Mouse (Mus musculus) thymus, postnatal 14 days (tissue): ENCODE data around the gene Meox1.

Experiments
- DNase-seq: peaks from one replicate; pipeline ENCODE4 v3.0.0; 2021

Meox1 gene

DNA sequence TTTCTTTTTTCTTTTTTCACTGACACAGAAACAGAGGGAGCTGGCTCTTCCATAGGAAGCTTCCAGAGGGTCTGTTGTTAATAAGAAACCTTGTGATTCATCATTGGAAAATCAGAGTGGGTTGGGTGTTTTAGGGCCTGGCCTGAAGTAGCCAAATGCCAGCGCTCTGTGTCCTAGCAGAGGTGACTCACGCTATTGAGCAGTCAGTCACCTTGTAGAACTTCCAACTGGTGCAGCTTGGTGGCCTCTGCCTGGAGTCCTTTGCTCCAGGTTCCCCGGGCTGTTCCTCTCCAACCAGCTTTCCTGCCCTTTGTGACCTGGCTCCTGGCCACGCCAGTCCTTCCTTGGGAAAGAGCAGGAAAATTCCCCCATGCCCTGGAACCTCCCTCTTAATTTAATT is 44.9 kb downstream of the Meox1 start:
- DNase-seq = no peak

DNA sequence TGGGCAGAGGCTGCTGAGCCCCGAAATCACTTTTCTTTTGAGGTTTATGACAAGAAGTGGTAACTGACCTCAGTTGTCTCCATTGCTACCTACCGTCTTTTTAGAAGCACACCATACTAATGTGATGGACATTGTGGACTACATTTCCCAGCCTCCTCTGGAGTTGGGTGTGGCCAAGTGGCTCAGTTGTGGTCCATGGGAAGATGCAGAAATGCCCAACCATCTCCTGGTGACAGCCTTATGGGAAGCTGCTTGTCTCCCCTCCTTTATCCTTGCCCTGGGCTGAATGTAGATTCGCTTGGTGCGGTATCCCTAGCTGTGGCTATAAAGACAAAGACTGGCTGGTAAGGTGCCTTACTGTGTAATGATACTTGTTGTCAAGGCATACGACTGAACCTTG is 46.7 kb downstream of the Meox1 start:
- no peak for DNase-seq

DNA sequence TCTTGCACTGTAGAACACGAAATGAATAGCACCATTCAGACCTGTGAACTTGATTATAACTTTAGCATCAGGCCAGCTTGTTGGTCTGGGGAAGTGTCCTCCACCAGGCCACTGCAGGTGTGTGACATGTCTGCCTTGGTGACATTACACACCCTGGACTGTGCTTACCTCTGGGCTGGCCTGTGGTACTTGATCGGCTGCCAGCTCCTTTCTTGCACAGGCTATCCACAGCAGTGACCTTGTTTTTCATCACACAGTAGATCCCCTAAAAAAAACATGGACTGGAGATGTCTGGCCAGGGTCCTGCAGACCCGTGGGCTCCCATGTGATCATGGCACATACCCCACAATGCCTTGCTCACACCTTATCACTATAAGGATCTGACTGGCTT is 51.4 kb downstream of the Meox1 start:
- DNase-seq = no peak

DNA sequence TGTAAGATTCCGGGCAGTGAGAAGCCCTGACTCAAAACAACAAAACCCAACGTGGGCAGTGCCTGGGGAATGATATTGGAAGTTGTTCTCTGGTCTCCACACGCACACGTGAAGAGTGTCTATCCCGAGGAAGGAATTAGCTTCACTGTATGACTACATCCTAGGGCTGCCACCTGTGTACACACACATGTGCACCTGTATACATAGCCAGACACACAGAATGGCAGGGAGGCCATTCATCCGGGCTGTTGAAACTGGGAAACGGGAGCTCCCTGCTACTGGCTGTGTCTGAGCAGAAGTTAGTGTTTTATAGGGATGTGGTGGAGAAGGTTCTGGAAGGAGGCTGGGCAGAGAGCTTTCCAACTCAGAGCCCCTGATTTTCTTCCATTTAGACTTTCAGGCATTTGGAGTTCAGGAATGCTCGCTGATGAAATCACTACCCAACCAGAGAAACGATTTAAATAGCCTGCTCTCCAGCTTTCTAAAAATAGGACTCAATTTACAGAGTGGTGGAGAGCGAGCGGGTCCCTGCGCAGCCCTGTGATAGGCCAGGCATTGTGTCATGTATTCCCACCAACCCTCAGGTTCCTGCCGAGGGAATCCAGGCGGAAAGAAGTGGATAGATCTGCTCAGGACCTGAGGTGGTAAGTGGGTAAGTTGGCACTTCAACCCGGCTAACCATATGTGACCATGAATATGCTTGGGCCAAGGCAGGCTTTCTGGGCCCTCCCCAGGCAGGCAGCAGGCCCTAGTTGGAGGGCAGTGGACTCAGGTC is 52.0 kb downstream of the Meox1 start:
- DNase-seq = no peak

DNA sequence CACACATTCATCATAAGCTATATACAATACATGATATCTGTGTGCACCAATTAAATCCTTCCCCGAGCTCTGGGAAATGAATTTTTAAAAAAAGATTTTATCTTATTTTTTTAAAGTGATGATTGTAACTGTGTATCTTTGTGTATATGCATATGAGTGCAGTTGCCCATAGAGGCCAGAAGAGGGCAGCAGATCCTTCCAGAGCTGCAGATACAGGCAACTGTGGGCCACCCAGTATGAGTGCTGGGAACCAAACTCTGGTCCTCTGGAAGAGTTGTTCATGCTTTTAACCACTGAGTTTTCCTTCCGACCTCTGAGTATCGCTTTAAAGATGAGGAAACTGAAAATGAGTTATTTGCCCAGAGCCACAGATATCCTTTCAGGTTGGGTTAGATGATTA is 53.8 kb downstream of the Meox1 start:
- no peak for DNase-seq

DNA sequence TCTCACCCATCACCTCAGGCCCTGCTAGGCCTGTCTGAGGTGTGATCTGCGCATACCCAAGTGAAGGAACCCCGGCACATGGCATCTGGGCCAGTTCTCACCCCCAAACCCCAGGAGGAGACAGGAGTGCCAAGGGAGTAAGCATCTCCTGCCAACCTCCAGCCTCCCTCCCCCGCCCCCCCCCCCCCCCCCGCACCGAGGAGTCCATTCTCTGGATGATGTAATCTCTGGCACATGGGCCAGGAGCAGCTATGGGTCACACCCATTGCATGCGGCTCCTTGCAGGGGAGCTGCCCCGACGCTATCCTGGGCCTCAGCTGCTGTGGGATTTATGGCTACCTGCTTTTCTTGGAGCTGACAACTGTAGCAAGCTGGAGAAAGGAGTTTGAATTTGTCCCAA is 54.7 kb downstream of the Meox1 start:
- no peak for DNase-seq

DNA sequence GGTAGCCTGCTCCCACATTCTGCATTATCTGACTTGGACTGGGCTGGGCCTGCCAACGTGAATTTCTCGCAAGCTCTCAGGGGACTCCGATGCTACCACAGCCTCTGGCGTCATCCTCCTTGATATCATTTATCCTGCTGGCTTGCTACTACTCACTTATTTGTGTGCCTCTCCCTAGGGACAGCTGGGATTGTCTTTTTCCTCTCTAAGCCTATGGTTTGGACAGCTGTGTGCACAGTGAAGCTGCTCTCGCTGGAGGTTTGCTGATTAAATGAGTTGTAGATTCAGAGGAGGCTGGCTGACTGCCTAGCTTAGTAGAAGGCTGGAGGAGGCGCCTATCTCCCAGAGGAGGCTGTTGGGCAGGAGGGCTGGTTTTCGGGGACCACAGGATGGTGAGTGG is 62.2 kb downstream of the Meox1 start:
- DNase-seq = no peak

DNA sequence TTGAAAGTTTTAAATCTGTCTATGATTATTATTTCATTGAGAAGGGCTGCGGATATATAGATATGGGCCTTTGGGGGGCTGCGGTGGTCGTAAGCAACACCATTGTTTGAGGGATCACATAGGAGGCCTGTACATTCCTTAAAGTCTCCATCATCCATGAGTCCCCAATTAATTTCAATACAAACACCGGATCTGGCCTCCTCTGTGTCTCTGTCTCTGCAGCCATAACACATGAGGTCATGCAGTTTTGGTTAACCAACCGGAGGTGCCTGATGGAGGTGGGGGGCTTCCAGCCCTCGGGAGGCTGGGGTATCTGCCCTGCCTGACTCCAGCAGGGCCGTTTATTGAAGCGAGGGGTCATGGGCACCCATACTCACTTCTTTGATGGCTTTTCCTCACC is 63.6 kb downstream of the Meox1 start:
- DNase-seq = no peak

DNA sequence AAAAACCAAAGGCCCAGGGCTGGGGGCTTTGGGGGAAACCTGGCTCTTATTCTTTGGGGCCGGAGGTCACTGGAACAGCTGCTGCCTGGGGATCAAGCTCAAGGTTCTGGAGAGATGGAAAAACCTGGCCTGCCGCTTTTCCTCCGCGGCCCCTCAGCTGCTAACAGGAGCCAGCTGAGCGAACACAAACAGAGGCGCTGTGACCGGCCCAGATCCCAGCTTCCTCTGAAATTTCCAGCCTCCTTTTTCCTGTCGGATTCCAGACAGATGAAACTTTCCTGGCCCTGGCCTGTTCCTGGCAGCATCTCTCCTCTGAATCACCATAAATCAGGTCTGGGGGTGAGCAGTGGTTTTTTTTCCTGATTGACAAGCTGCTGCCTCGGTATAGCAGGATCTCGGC is 64.1 kb downstream of the Meox1 start:
- DNase-seq = no peak

DNA sequence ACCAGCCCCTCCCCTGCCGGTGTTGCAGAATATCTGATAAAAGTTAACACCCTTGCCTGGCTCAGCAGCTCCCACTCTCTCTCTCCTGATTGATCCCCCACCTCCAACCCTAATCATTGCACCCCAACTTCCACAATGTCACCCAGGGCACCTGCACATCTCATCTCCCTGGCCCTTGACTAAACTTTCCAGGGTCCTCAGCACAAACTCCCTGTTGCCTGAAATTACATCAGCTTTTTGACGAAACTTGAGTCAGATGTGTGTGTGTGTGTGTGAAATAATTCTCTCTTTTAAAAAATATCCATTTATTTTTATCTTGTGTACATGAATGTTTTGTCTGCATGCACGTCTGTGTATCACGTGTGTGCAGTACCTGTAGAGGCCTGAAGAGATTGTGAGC is 65.5 kb downstream of the Meox1 start:
- no peak for DNase-seq
